Mouse (Mus musculus) brain, embryonic 14.5 days (tissue): ENCODE measurements around the gene St6galnac1.

Source experiments
- CTCF ChIP-seq: fragments of 200-500 bp; IDR thresholded peaks from 2 replicates; pipeline ENCODE4 v1.5.1; 2012; ENCODE audit warnings: inconsistent platforms, mild to moderate bottlenecking, moderate library complexity, borderline replicate concordance; ENCODE audit not compliant: insufficient read depth, insufficient read length; ENCODE audit errors: extremely low read depth
- POLR2A ChIP-seq: fragments of 200-500 bp; IDR thresholded peaks from 2 replicates; pipeline ENCODE4 v1.6.1; 2012; ENCODE audit warnings: mild to moderate bottlenecking, inconsistent platforms, borderline replicate concordance; ENCODE audit not compliant: poor library complexity, insufficient read depth, insufficient read length, severe bottlenecking; ENCODE audit errors: extremely low read depth

DNA sequence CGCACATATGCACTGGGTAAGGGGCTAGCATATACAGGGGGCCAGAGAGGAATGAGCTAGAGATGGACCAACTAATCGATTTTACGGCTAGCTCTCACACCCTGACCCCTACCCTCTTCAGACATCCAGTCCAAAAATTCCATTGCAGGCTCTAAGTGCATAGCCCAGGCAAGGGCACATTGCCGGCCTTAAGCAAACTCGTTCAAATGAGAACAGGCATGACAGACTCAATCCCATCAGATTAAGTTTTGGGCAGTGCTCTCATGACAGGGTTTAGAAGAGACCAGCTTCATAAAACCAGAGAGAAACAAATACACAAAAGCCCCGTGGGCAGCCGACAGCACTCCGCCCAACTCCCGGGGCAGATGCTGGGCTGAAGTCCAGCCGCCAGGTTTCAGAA, 46.9 kb upstream of the St6galnac1 start:
- no peak for TF ChIP-seq CTCF
- TF ChIP-seq POLR2A: no peak
